Mouse (Mus musculus): ENCODE results near the gene Olfr681. TPM values are rescaled to one million over a fixed set of nuclear protein-coding genes. Genes with fewer than 3 reads are reported as not detected.

The Olfr681 gene
- not detected in 2 replicates for polyA plus RNA-seq (2012; rRNA removed; ENCODE audit: low replicate concordance)

DNA sequence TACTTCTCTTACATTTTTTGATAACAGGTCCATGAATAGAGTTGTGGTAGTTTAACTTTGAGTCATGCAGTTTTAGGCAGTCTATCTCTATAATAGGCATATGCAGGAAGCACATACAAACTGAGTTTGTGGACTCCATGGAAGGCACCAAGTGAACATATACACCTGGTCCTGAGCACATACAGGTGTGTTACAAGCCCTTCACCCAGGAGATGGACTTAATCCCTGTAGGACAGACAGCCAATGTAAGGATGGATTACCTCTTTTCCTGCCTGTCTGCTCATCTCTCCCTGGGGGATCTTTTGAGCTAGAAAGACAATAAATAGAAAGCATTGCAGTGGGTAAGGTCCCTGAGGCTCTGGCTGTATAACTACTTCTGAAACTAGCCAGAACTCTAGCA lies at the start of gene Olfr681:
TSS of gene Olfr681 (plus strand) at position 301 of the 400 bp plus-strand sequence.

DNA sequence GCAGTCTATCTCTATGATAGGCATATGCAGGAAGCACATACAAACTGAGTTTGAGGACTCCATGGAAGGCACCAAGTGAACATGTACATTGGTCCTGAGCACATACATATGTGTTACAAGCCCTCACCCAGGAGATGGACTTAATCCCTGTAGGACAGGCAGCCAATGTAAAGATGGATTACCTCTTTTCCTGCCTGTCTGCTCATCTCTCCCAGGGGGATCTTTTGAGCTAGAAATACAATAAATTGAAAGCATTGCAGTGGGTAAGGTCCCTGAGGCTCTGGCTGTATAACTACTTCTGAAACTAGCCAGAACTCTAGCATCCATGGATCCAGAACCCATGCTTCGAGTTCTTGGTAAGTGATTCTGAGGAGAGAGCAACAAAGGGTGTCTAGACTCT lies 35.7 kb upstream of the Olfr681 start, which contains the start of gene Olfr679:
TSS of gene Olfr679 (plus strand) at position 301 of the 400 bp plus-strand sequence.

DNA sequence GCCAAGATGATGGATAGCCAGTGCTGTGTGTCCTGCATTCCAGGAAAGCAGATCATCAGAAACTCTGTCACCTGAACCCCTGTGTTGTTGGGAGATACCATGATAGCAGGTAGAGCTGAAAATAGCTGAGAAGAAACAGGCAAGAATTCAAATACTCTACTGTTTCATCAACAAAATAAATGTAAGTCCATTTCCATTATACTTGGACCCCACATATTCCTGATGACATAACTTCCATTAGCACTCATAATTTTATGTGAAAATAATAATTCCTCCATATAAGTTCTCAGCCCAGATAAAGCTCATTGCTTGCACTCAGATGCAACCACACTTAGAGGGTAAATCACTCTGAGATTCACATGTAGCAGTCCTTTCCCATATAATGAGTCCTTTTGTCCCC lies 23.9 kb upstream of the Olfr681 start, which contains the start of gene Olfr680-ps1:
TSS of gene Olfr680-ps1 (minus strand) at position 101 of the 400 bp plus-strand sequence.

DNA sequence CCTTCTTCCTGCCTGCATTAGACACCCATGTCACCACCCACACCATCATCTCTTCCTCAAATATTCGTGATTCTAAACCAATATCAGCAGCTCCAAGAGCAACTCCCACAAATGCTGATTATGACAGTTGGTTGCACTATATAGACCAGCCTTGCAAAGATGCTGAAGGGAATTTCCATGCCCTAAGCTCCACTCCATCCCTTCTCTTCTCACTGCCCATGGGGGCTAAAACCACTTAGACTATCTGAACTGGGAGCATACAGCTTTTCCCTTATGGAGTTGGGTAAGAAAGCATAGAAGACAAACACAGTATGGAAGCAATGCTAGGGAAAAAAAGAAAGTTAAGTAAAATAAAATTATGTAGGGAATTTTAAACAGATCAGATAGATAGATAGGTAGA lies 30.3 kb downstream of the Olfr681 start, which contains the start of gene Olfr683:
TSS of gene Olfr683 (minus strand) at position 101 of the 400 bp plus-strand sequence.

DNA sequence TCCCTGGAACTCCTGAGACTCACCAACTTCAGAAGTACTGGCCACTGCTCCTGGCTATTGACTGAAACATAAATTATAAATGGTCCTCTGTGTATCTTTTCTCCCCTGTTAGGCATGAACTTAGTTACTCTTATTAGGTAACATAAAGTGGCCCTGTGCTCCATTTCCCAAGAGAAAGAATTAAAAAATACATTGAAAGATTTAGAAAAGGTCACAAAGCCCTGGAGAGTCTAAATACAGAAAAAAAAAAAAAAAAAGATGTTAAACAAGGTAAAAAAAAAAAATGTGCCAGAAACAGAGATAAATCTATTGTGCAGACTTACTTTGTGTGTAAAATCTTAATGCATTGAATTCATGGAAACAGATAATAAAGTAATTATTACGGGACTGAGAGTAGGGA lies 46.9 kb downstream of the Olfr681 start, which contains the start of gene Olfr684:
TSS of gene Olfr684 (minus strand) at position 101 of the 400 bp plus-strand sequence.

Other genes with a start within 250 kb of the Olfr681 start
- gene Olfr665, start 238.8 kb upstream of the Olfr681 start, polyA plus RNA-seq (2012; rRNA removed; ENCODE audit: low replicate concordance): not detected in 2 replicates
- gene Olfr666, start 220.9 kb upstream of the Olfr681 start, polyA plus RNA-seq (2012; rRNA removed; ENCODE audit: low replicate concordance): not detected in 2 replicates
- gene Olfr667, start 195.4 kb upstream of the Olfr681 start, polyA plus RNA-seq (2012; rRNA removed; ENCODE audit: low replicate concordance): not detected in 2 replicates
- gene Olfr668, start 188.8 kb upstream of the Olfr681 start, polyA plus RNA-seq (2012; rRNA removed; ENCODE audit: low replicate concordance): not detected in 2 replicates
- not detected in 2 replicates for gene Olfr669, start 182.6 kb upstream of the Olfr681 start, polyA plus RNA-seq (2012; rRNA removed; ENCODE audit: low replicate concordance)
- gene Olfr670, start 154.2 kb upstream of the Olfr681 start, polyA plus RNA-seq (2012; rRNA removed; ENCODE audit: low replicate concordance): not detected in 2 replicates
- not detected in 2 replicates for gene Olfr671, start 137.7 kb upstream of the Olfr681 start, polyA plus RNA-seq (2012; rRNA removed; ENCODE audit: low replicate concordance)
- not detected in 2 replicates for gene Olfr672, start 114.8 kb upstream of the Olfr681 start, polyA plus RNA-seq (2012; rRNA removed; ENCODE audit: low replicate concordance)
- not detected in 2 replicates for gene Olfr675, start 88.4 kb upstream of the Olfr681 start, polyA plus RNA-seq (2012; rRNA removed; ENCODE audit: low replicate concordance)
- gene Olfr676, start 84.1 kb upstream of the Olfr681 start, polyA plus RNA-seq (2012; rRNA removed; ENCODE audit: low replicate concordance): not detected in 2 replicates
- gene Olfr677, start 65.5 kb upstream of the Olfr681 start, polyA plus RNA-seq (2012; rRNA removed; ENCODE audit: low replicate concordance): not detected in 2 replicates
- not detected in 2 replicates for gene Olfr678, start 52.4 kb upstream of the Olfr681 start, polyA plus RNA-seq (2012; rRNA removed; ENCODE audit: low replicate concordance)
- gene Olfr679, start 35.6 kb upstream of the Olfr681 start, polyA plus RNA-seq (2012; rRNA removed; ENCODE audit: low replicate concordance): not detected in 2 replicates
- gene Olfr680-ps1, start 24.0 kb upstream of the Olfr681 start, polyA plus RNA-seq (2012; rRNA removed; ENCODE audit: low replicate concordance): not detected in 2 replicates
- not detected in 2 replicates for gene Olfr683, start 30.2 kb downstream of the Olfr681 start, polyA plus RNA-seq (2012; rRNA removed; ENCODE audit: low replicate concordance)
- not detected in 2 replicates for gene Olfr684, start 46.8 kb downstream of the Olfr681 start, polyA plus RNA-seq (2012; rRNA removed; ENCODE audit: low replicate concordance)
- gene Olfr685, start 69.2 kb downstream of the Olfr681 start, polyA plus RNA-seq (2012; rRNA removed; ENCODE audit: low replicate concordance): not detected in 2 replicates
- gene Olfr686, start 90.6 kb downstream of the Olfr681 start, polyA plus RNA-seq (2012; rRNA removed; ENCODE audit: low replicate concordance): not detected in 2 replicates
- gene Olfr688, start 171.3 kb downstream of the Olfr681 start, polyA plus RNA-seq (2012; rRNA removed; ENCODE audit: low replicate concordance): not detected in 2 replicates
- not detected in 2 replicates for gene Olfr689, start 194.3 kb downstream of the Olfr681 start, polyA plus RNA-seq (2012; rRNA removed; ENCODE audit: low replicate concordance)
- gene Olfr690, start 217.3 kb downstream of the Olfr681 start, polyA plus RNA-seq (2012; rRNA removed; ENCODE audit: low replicate concordance): not detected in 2 replicates
- not detected in 2 replicates for gene Olfr691, start 225.4 kb downstream of the Olfr681 start, polyA plus RNA-seq (2012; rRNA removed; ENCODE audit: low replicate concordance)

All from duodenum, adult 2 months (tissue).